Mouse (Mus musculus) liver, adult 2 months (tissue): ENCODE results near the gene Iqgap2. TPM values are rescaled to one million over a fixed set of nuclear protein-coding genes. Genes with fewer than 3 reads are reported as not detected.

Experiments used
- DNase-seq: peaks from one replicate; pipeline ENCODE4 v3.0.0-alpha.2; 2011; ENCODE audit warnings: low read depth, low spot score; ENCODE audit errors: extremely low read depth
- H3K27ac ChIP-seq: fragments of 200-500 bp; replicated peaks from 2 replicates; pipeline ENCODE4 v1.5.1; 2012; ENCODE audit warnings: low read depth, mild to moderate bottlenecking, control low read depth, inconsistent platforms, low read length; ENCODE audit not compliant: insufficient read depth
- H3K27me3 ChIP-seq: fragments of 200-500 bp; 2 replicates; pipeline ENCODE4 v1.6.1; 2012; ENCODE audit warnings: mild to moderate bottlenecking, moderate library complexity, low read length, inconsistent platforms; ENCODE audit not compliant: control insufficient read depth, insufficient read depth
- H3K36me3 ChIP-seq: fragments of 200-500 bp; 2 replicates; pipeline ENCODE4 v1.6.1; 2012; ENCODE audit warnings: low read length, inconsistent platforms; ENCODE audit not compliant: control insufficient read depth, insufficient read depth
- H3K4me1 ChIP-seq: fragments of 200-500 bp; 2 replicates; pipeline ENCODE4 v1.6.1; 2011; ENCODE audit warnings: low read length; ENCODE audit not compliant: control insufficient read depth, insufficient read depth
- H3K4me3 ChIP-seq: fragments of 200-500 bp; 2 replicates; pipeline ENCODE4 v1.5.1; 2011; ENCODE audit warnings: low read depth, mild to moderate bottlenecking, control low read depth, low read length, moderate library complexity; ENCODE audit not compliant: insufficient read depth
- H3K79me2 ChIP-seq: fragments of 200-500 bp; 2 replicates; pipeline ENCODE4 v1.6.1; 2012; ENCODE audit warnings: inconsistent platforms, mild to moderate bottlenecking, low read length, moderate library complexity; ENCODE audit not compliant: control insufficient read depth, insufficient read depth
- H3K9ac ChIP-seq: fragments of 200-500 bp; 2 replicates; pipeline ENCODE4 v1.6.1; 2012; ENCODE audit warnings: low read depth, mild to moderate bottlenecking, control low read depth, inconsistent platforms, low read length
- CTCF ChIP-seq: fragments of 200-500 bp; IDR thresholded peaks from 2 replicates; pipeline ENCODE4 v1.5.1; 2011; ENCODE audit warnings: low read depth, low read length, control low read depth
- POLR2A ChIP-seq: fragments of 200-500 bp; IDR thresholded peaks from 2 replicates; pipeline ENCODE4 v1.6.1; 2011; ENCODE audit warnings: low read length, control low read depth; ENCODE audit not compliant: insufficient read depth; ENCODE audit errors: extremely low read depth
- WGBS: fragments of 180-500 bp; shearing (Covaris S2); methylation state at CpG from one replicate; pipeline ENCODE4 v1.1.7; 2018; 5-methylcytosine and 5-hydroxymethylcytosine counted together
- polyA plus RNA-seq: library from polyadenylated mRNA; depleted of rRNA; stranded (reverse); fragments of >200 nt; gene quantifications from 2 replicates; pipeline ENCODE4 v1.2.3, GENCODE M21; 2012
- total RNA-seq: library from RNA; depleted of rRNA; stranded (reverse); fragments of >200 nt; gene quantifications from 2 replicates; pipeline ENCODE4 v1.2.3, GENCODE M21; 2014

The Iqgap2 gene
- total and polyA plus RNA-seq, 2 experiments: 21.4 to 189 TPM

- H3K27me3 ChIP-seq: no peaks in the 10 kb centered on the region
- no peak overlapping the region for H3K9ac ChIP-seq
- peak; percentile 75 for DNase-seq
- 55% methylated on average over 11 of the region's 11 CpGs for WGBS
- TF ChIP-seq POLR2A (no peak), CTCF (no peak)
- H3K27ac ChIP-seq: no peak overlapping the region
- no peaks in the 10 kb centered on the region for H3K79me2 ChIP-seq
- no peak overlapping the region for H3K4me3 ChIP-seq
- no peaks in the 10 kb centered on the region for H3K36me3 ChIP-seq
- no peaks in the 10 kb centered on the region; the same call in 1 of the 2 replicates for H3K4me1 ChIP-seq
Measured at GRCm38 (mm10) chr13:95912157-95913045, 20.7 kb upstream of the Iqgap2 start.

GRCm38 (mm10) chr13:95910270-95910669 lies 18.5 kb upstream of the Iqgap2 start:
- no peaks in the 10 kb centered on the region; the same call in 1 of the 2 replicates for H3K4me1 ChIP-seq
- 24% methylated on average over 9 of the region's 9 CpGs for WGBS
- no peak for TF ChIP-seq POLR2A
- TF ChIP-seq CTCF: no peak
- peak; percentile 86 for DNase-seq
- no peak overlapping the region for H3K4me3 ChIP-seq
- H3K79me2 ChIP-seq: no peaks in the 10 kb centered on the region
- H3K36me3 ChIP-seq: no peaks in the 10 kb centered on the region
- no peaks in the 10 kb centered on the region for H3K27me3 ChIP-seq
- H3K9ac ChIP-seq: no peak overlapping the region
- no peak overlapping the region for H3K27ac ChIP-seq

GRCm38 (mm10) chr13:95909244-95909643 lies 17.5 kb upstream of the Iqgap2 start:
- Histone ChIP-seq H3K36me3 (no peaks in the 10 kb centered on the region), H3K27ac (no peak overlapping the region), H3K79me2 (no peaks in the 10 kb centered on the region), H3K4me3 (no peak overlapping the region), H3K4me1 (no peaks in the 10 kb centered on the region; the same call in 1 of the 2 replicates), H3K9ac (no peak overlapping the region), H3K27me3 (no peaks in the 10 kb centered on the region)
- WGBS: 90% methylated on average over 2 of the region's 2 CpGs
- DNase-seq: no peak
- TF ChIP-seq CTCF: no peak
- TF ChIP-seq POLR2A: no peak

GRCm38 (mm10) chr13:95902696-95903095 lies 11.0 kb upstream of the Iqgap2 start:
- Histone ChIP-seq H3K4me3 (no peak overlapping the region), H3K4me1 (no peaks in the 10 kb centered on the region), H3K79me2 (no peaks in the 10 kb centered on the region), H3K9ac (no peak overlapping the region), H3K27ac (no peak overlapping the region), H3K36me3 (no peaks in the 10 kb centered on the region), H3K27me3 (no peaks in the 10 kb centered on the region)
- TF ChIP-seq CTCF: no peak
- TF ChIP-seq POLR2A: no peak
- WGBS: 93% methylated on average over 3 of the region's 3 CpGs
- no peak for DNase-seq

- WGBS: 97% methylated on average over 1 of the region's 1 CpGs
- Histone ChIP-seq H3K4me3 (no peak overlapping the region), H3K79me2 (no peaks in the 10 kb centered on the region), H3K4me1 (no peaks in the 10 kb centered on the region), H3K36me3 (no peaks in the 10 kb centered on the region), H3K9ac (no peak overlapping the region), H3K27me3 (no peaks in the 10 kb centered on the region), H3K27ac (no peak overlapping the region)
- TF ChIP-seq POLR2A: no peak
- TF ChIP-seq CTCF: no peak
- DNase-seq: no peak
Measured at GRCm38 (mm10) chr13:95899885-95900650, 8.3 kb upstream of the Iqgap2 start.

- Histone ChIP-seq H3K9ac (no peak overlapping the region), H3K27me3 (no peaks in the 10 kb centered on the region), H3K36me3 (no peaks in the 10 kb centered on the region), H3K79me2 (no peaks in the 10 kb centered on the region; the same call in 1 of the 2 replicates), H3K27ac (no peak overlapping the region), H3K4me3 (no peak overlapping the region), H3K4me1 (0 out of 2 replicates have a peak, but pooled peaks cover 2% of the 10 kb centered on the region)
- WGBS: 91% methylated on average over 6 of the region's 6 CpGs
- no peak for DNase-seq
- TF ChIP-seq POLR2A (no peak), CTCF (no peak)
Measured at GRCm38 (mm10) chr13:95896501-95896900, 4.8 kb upstream of the Iqgap2 start.
